8 mouse cellular contexts compared by ENCODE assay signal in genomic region chr11:49901659-49902458, GRCm38 (mm10). TPM values are rescaled to one million over a fixed set of nuclear protein-coding genes. Genes with fewer than 3 reads are reported as not detected.
DNase-seq lines count a peak whose midpoint lies in the region; ATAC-seq lines count a peak whose summit lies in the region.

Rasgef1c (plus strand) TSS chr11:49901835.

- H3K4me3 ChIP-seq in forebrain, embryonic 13.5 days, result peak within 1 kb of the TSS; percentile 68
- peak within 1 kb of the TSS; percentile 59 for H3K4me3 ChIP-seq in liver, embryonic 16.5 days (ENCODE audit: low read depth, low read length)
- H3K4me3 ChIP-seq in neural tube, embryonic 13.5 days, result peak within 1 kb of the TSS; percentile 67

- ATAC-seq in forebrain, embryonic 13.5 days, result peak; percentile 94
- ATAC-seq in liver, embryonic 16.5 days (ENCODE audit: low read depth), result peak; percentile 53; the same call in 1 of the 2 replicates
- peak; percentile 93 for ATAC-seq in neural tube, embryonic 13.5 days (ENCODE audit: low read depth)

- H3K4me2 ChIP-seq in forebrain, embryonic 13.5 days, result peak within 1 kb of the TSS; percentile 99
- H3K4me2 ChIP-seq in liver, embryonic 16.5 days (ENCODE audit: low read depth, low read length), result peak within 1 kb of the TSS; percentile 86
- H3K4me2 ChIP-seq in neural tube, embryonic 13.5 days, result peak within 1 kb of the TSS; percentile 95

- peaks cover 10% of the 10 kb centered on the region for H3K4me1 ChIP-seq in forebrain, embryonic 13.5 days
- H3K4me1 ChIP-seq in liver, embryonic 16.5 days (ENCODE audit: control insufficient read depth, low read depth, low read length), result peaks cover 3% of the 10 kb centered on the region
- H3K4me1 ChIP-seq in neural tube, embryonic 13.5 days (replicated peaks), result peaks cover 14% of the 10 kb centered on the region

- 3% methylated on average over 61 of the region's 99 CpGs for WGBS in forebrain, embryonic 13.5 days
- WGBS in liver, embryonic 16.5 days (ENCODE audit: insufficient replicate concordance), result 3% methylated on average over 82 of the region's 99 CpGs
- 3% methylated on average over 93 of the region's 99 CpGs for WGBS in neural tube, embryonic 13.5 days

- intact Hi-C loops in heart, postnatal 10 days (cut with DNase I), result loop anchor here (1.0 to 10.0 kb wide), 2 partner anchors 54 to 233 kb away; partner anchors contain the start of gene Tbc1d9b

- H3K9me3 ChIP-seq in forebrain, embryonic 13.5 days (replicated peaks), result no peaks in the 10 kb centered on the region
- H3K9me3 ChIP-seq in liver, embryonic 16.5 days (replicated peaks; ENCODE audit: control insufficient read depth, low read length), result no peaks in the 10 kb centered on the region
- H3K9me3 ChIP-seq in neural tube, embryonic 13.5 days, result peaks cover 7% of the 10 kb centered on the region; the same call in 1 of the 2 replicates

- H3K27me3 ChIP-seq in forebrain, embryonic 13.5 days, result peaks cover 39% of the 10 kb centered on the region
- H3K27me3 ChIP-seq in liver, embryonic 16.5 days (ENCODE audit: control insufficient read depth, insufficient read depth, low read depth, low read length), result peaks cover 40% of the 10 kb centered on the region
- H3K27me3 ChIP-seq in neural tube, embryonic 13.5 days, result peaks cover 45% of the 10 kb centered on the region

- no peak within 1 kb of the TSS for H3K27ac ChIP-seq in forebrain, embryonic 13.5 days
- H3K27ac ChIP-seq in liver, embryonic 16.5 days (ENCODE audit: low read length), result no peak within 1 kb of the TSS
- peak within 1 kb of the TSS; percentile 23; the same call in 1 of the 2 replicates for H3K27ac ChIP-seq in neural tube, embryonic 13.5 days (replicated peaks)

- H3K9ac ChIP-seq in forebrain, embryonic 13.5 days, result peak within 1 kb of the TSS; percentile 76
- no peak within 1 kb of the TSS for H3K9ac ChIP-seq in liver, embryonic 16.5 days (ENCODE audit: low read depth, low read length)
- H3K9ac ChIP-seq in neural tube, embryonic 13.5 days, result peak within 1 kb of the TSS; percentile 84

- no peaks in the 10 kb centered on the region for H3K36me3 ChIP-seq in forebrain, embryonic 13.5 days (ENCODE audit: poor library complexity, severe bottlenecking)
- H3K36me3 ChIP-seq in liver, embryonic 16.5 days (ENCODE audit: control insufficient read depth, insufficient read depth), result no peaks in the 10 kb centered on the region
- H3K36me3 ChIP-seq in neural tube, embryonic 13.5 days, result 0 out of 2 replicates have a peak, but pooled peaks cover 6% of the 10 kb centered on the region

- DNase-seq in CD8-positive naive resting alpha-beta T cell, adult 2 months (ENCODE audit: low read depth in 2 of 2, low spot score in 2 of 2), result peak; percentile 21 to 44
- peak; percentile 81 for DNase-seq in cerebellum, adult 11-12 months
- peak; percentile 67 to 78 for DNase-seq in heart, postnatal 10 days
- peak; percentile 45 to 86 for DNase-seq in kidney, postnatal 36 days
- DNase-seq in testis, postnatal 10 days (ENCODE audit: low spot score), result peak; percentile 90

RNA-seq across cellular contexts. Expression of gene Rasgef1c, which starts in this region (rescaled TPM):
- polyA plus RNA-seq in forebrain, embryonic 13.5 days (2015; fragmentation: Nextera tagmentation; extraction: Ambion mirVana), result 5.7 and 6.3 TPM in 2 replicates
- total RNA-seq in heart, postnatal 10 days (2021), result under 1 TPM in 1 of 2 experiments, not detected in 1; 0.29 TPM
- polyA plus RNA-seq in liver, embryonic 16.5 days (2015; fragmentation: Nextera tagmentation; extraction: Ambion mirVana), result not detected in 2 replicates
- 17.8 and 18.9 TPM in 2 replicates for polyA plus RNA-seq in neural tube, embryonic 13.5 days (2015; fragmentation: Nextera tagmentation; extraction: Ambion mirVana)

Comparison
In these comparisons a context has a peak if more than half of its experiments do, and no peak if none do; other contexts are left out.
1. Peak in DNase-seq in heart, postnatal 10 days; RNA of the gene not detected or under 1 TPM.
2. Peak in ATAC-seq, H3K4me3 ChIP-seq and H3K4me2 ChIP-seq in liver, embryonic 16.5 days; RNA of the gene not detected or under 1 TPM.
3. DNase-seq: peak in every context shown above with its lines; median percentile 90 in testis, postnatal 10 days; 81 in cerebellum, adult 11-12 months; 72 in heart, postnatal 10 days; 66 in kidney, postnatal 36 days; 32 in CD8-positive naive resting alpha-beta T cell, adult 2 months.